Mouse (Mus musculus) intestine, embryonic 16.5 days (tissue): ENCODE data around the gene Eef1akmt2. TPM values are rescaled to one million over a fixed set of nuclear protein-coding genes. Genes with fewer than 3 reads are reported as not detected.

ENCODE experiments used
- ATAC-seq: fragments of 200-750 bp; cut with Nextera tagmentation; 2 replicates; pipeline ENCODE4 v1.8.0; 2017; ENCODE audit warnings: moderate TSS enrichment, moderate library complexity
- H3K27ac ChIP-seq: fragments of 300-500 bp; sonication (generic); 2 replicates; pipeline ENCODE4 v1.5.1; 2014; ENCODE audit warnings: mild to moderate bottlenecking, low read length
- H3K27me3 ChIP-seq: fragments of 300-500 bp; sonication (generic); replicated peaks from 2 replicates; pipeline ENCODE4 v1.6.1; 2014; ENCODE audit warnings: low read length, control low read depth, mixed read lengths; ENCODE audit not compliant: control insufficient read depth, insufficient read depth
- H3K36me3 ChIP-seq: fragments of 300-500 bp; sonication (generic); 2 replicates; pipeline ENCODE4 v1.6.1; 2014; ENCODE audit warnings: low read length, control low read depth; ENCODE audit not compliant: control insufficient read depth, insufficient read depth
- H3K4me1 ChIP-seq: fragments of 300-500 bp; sonication (generic); 2 replicates; pipeline ENCODE4 v1.6.1; 2014; ENCODE audit warnings: low read length, control low read depth, mixed read lengths; ENCODE audit not compliant: control insufficient read depth, insufficient read depth
- H3K4me2 ChIP-seq: fragments of 300-500 bp; sonication (generic); 2 replicates; pipeline ENCODE4 v1.6.1; 2014; ENCODE audit warnings: low read depth, low read length, control low read depth
- H3K4me3 ChIP-seq: fragments of 300-500 bp; sonication (generic); 2 replicates; pipeline ENCODE4 v1.5.1; 2014; ENCODE audit warnings: mild to moderate bottlenecking, low read length
- H3K9ac ChIP-seq: fragments of 300-500 bp; sonication (generic); 2 replicates; pipeline ENCODE4 v1.6.1; 2014; ENCODE audit warnings: low read depth, low read length
- H3K9me3 ChIP-seq: fragments of 300-500 bp; sonication (generic); 2 replicates; pipeline ENCODE4 v1.6.1; 2016; ENCODE audit warnings: low read length, control low read depth; ENCODE audit not compliant: control insufficient read depth
- WGBS: fragments of 180-500 bp; shearing (Covaris S2); extraction: QIAGEN DNeasy Blood & Tissue Kit; methylation state at CpG from one replicate; pipeline ENCODE4 v1.1.7; 2014; 5-methylcytosine and 5-hydroxymethylcytosine counted together
- polyA plus RNA-seq: library from polyadenylated mRNA; unstranded; fragments of >200 nt; fragmentation: Nextera tagmentation; extraction: Ambion mirVana; gene quantifications from 2 replicates; pipeline ENCODE4 v1.2.1, GENCODE M21; 2015

Gene Eef1akmt2
- polyA plus RNA-seq: 47.6 and 52.1 TPM in 2 replicates

GRCm38 (mm10) chr7:132852173-132852844, at the start of gene Eef1akmt2:
Gene Eef1akmt2 (minus strand): TSS chr7:132852673.
- H3K36me3 ChIP-seq: no peaks in the 10 kb centered on the region
- no peaks in the 10 kb centered on the region for H3K9me3 ChIP-seq
- no peaks in the 10 kb centered on the region for H3K27me3 ChIP-seq
- peak within 1 kb of the TSS; percentile 86 for H3K4me3 ChIP-seq
- peak within 1 kb of the TSS; percentile 97 for H3K27ac ChIP-seq
- WGBS: 1% methylated on average over 37 of the region's 37 CpGs
- ATAC-seq: peak; percentile 98
- H3K4me2 ChIP-seq: peak within 1 kb of the TSS; percentile 62
- H3K4me1 ChIP-seq: 0 out of 2 replicates have a peak, but pooled peaks cover 6% of the 10 kb centered on the region
- peak within 1 kb of the TSS; percentile 97 for H3K9ac ChIP-seq

GRCm38 (mm10) chr7:132900826-132901531, 48.5 kb upstream of the Eef1akmt2 start:
- ATAC-seq: 0 out of 2 replicates have a peak, but pooled peaks have one; percentile 52
- WGBS: 56% methylated on average over 2 of the region's 2 CpGs
- Histone ChIP-seq H3K9ac (no peak overlapping the region), H3K36me3 (no peaks in the 10 kb centered on the region), H3K9me3 (no peaks in the 10 kb centered on the region), H3K27me3 (no peaks in the 10 kb centered on the region), H3K27ac (no peak overlapping the region), H3K4me2 (no peak overlapping the region), H3K4me3 (no peak overlapping the region), H3K4me1 (peaks cover 5% of the 10 kb centered on the region; the same call in 1 of the 2 replicates)

DNA sequence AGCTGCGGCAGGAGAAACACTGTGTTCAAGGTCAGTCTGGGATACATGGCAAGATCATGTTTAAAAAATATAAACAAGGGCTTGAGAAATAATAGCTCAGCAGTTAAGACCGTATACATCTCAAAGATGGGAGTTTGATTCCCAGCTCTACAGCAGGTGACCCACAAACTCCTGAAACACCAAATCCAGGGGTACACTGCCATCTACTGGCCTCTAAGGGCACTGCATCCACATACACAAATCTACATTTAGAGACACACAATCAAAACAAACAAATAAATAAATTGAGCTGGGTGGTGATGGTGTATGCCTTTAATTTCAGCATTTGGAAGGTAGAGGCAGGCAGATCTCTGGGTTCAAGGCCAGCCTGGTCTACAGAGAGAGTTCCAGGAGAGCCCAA, 45.8 kb upstream of the Eef1akmt2 start:
- 93% methylated on average over 2 of the region's 2 CpGs for WGBS
- Histone ChIP-seq H3K4me1 (peaks cover 5% of the 10 kb centered on the region; the same call in 1 of the 2 replicates), H3K27ac (no peak overlapping the region), H3K36me3 (no peaks in the 10 kb centered on the region), H3K9me3 (no peaks in the 10 kb centered on the region), H3K4me2 (no peak overlapping the region), H3K9ac (no peak overlapping the region), H3K4me3 (no peak overlapping the region), H3K27me3 (no peaks in the 10 kb centered on the region)
- no peak for ATAC-seq

DNA sequence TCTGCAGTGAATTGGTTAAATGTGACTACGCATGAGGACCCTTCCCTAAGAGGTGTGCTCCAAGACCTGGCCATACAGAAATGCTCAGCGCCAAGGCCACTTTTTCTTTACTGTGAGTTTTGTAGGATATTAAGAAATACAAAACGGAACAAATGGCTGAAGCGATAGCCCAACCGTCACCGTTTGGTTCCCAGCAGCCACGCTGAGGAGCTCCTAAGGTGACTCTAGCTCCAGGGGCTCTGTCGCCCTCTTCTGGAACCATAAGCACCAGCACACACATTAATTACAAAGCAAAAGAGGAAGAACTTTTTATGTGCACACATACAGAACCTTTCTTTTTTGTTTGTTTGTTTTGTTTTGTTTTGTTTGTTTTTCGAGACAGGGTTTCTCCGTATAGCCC, 44.8 kb upstream of the Eef1akmt2 start:
- H3K9me3 ChIP-seq: no peaks in the 10 kb centered on the region
- no peak overlapping the region for H3K4me2 ChIP-seq
- no peak overlapping the region for H3K4me3 ChIP-seq
- ATAC-seq: no peak
- H3K9ac ChIP-seq: no peak overlapping the region
- H3K27me3 ChIP-seq: no peaks in the 10 kb centered on the region
- no peaks in the 10 kb centered on the region for H3K36me3 ChIP-seq
- H3K4me1 ChIP-seq: peaks cover 5% of the 10 kb centered on the region; the same call in 1 of the 2 replicates
- H3K27ac ChIP-seq: no peak overlapping the region
- 84% methylated on average over 10 of the region's 10 CpGs for WGBS

GRCm38 (mm10) chr7:132896206-132896815, 43.8 kb upstream of the Eef1akmt2 start:
- Histone ChIP-seq H3K4me3 (no peak overlapping the region), H3K9me3 (no peaks in the 10 kb centered on the region), H3K9ac (no peak overlapping the region), H3K4me1 (peaks cover 5% of the 10 kb centered on the region; the same call in 1 of the 2 replicates), H3K36me3 (no peaks in the 10 kb centered on the region), H3K27me3 (no peaks in the 10 kb centered on the region), H3K4me2 (no peak overlapping the region), H3K27ac (no peak overlapping the region)
- 86% methylated on average over 9 of the region's 9 CpGs for WGBS
- ATAC-seq: no peak

- Histone ChIP-seq H3K4me2 (no peak overlapping the region), H3K4me3 (no peak overlapping the region), H3K27me3 (no peaks in the 10 kb centered on the region), H3K4me1 (no peaks in the 10 kb centered on the region), H3K9ac (no peak overlapping the region), H3K36me3 (no peaks in the 10 kb centered on the region), H3K27ac (no peak overlapping the region), H3K9me3 (no peaks in the 10 kb centered on the region)
- no peak for ATAC-seq
- WGBS: 63% methylated on average over 7 of the region's 7 CpGs
Observed at GRCm38 (mm10) chr7:132894841-132895555, 42.5 kb upstream of the Eef1akmt2 start.

DNA sequence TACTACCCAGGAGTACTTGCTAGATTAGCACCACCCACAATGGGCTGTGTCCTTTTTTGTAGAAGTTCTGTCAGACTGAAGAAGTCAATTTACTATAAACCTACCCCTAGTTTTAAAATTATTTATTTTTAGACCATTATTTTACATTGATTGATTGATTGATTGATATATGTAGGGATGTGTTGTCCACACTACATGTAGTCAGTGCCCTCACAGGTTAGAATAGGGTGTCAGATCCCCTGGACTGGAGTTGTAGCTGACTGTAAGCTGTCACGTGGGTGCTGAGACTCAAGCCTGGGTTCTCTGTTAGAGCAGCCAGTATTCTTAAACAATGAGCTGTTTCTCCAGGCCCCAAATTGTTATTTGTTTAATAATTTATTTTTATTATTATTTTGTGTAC, 40.9 kb upstream of the Eef1akmt2 start:
- no peaks in the 10 kb centered on the region for H3K27me3 ChIP-seq
- no peak overlapping the region for H3K27ac ChIP-seq
- H3K9me3 ChIP-seq: no peaks in the 10 kb centered on the region
- no peak overlapping the region for H3K4me3 ChIP-seq
- H3K9ac ChIP-seq: no peak overlapping the region
- no peaks in the 10 kb centered on the region for H3K4me1 ChIP-seq
- ATAC-seq: no peak
- 93% methylated on average over 1 of the region's 1 CpGs for WGBS
- H3K4me2 ChIP-seq: no peak overlapping the region
- no peaks in the 10 kb centered on the region for H3K36me3 ChIP-seq

GRCm38 (mm10) chr7:132892806-132893205, 40.3 kb upstream of the Eef1akmt2 start:
- Histone ChIP-seq H3K4me1 (no peaks in the 10 kb centered on the region), H3K36me3 (no peaks in the 10 kb centered on the region), H3K4me3 (no peak overlapping the region), H3K27ac (no peak overlapping the region), H3K27me3 (no peaks in the 10 kb centered on the region), H3K4me2 (no peak overlapping the region), H3K9me3 (no peaks in the 10 kb centered on the region), H3K9ac (no peak overlapping the region)
- ATAC-seq: no peak
- 67% methylated on average over 7 of the region's 7 CpGs for WGBS

- no peak overlapping the region for H3K4me2 ChIP-seq
- H3K4me3 ChIP-seq: no peak overlapping the region
- H3K9me3 ChIP-seq: no peaks in the 10 kb centered on the region
- WGBS: 62% methylated on average over 4 of the region's 4 CpGs
- H3K27ac ChIP-seq: no peak overlapping the region
- no peaks in the 10 kb centered on the region for H3K4me1 ChIP-seq
- no peaks in the 10 kb centered on the region for H3K27me3 ChIP-seq
- H3K36me3 ChIP-seq: no peaks in the 10 kb centered on the region
- no peak for ATAC-seq
- no peak overlapping the region for H3K9ac ChIP-seq
Observed at GRCm38 (mm10) chr7:132892311-132892661, 39.8 kb upstream of the Eef1akmt2 start.
